Mouse (Mus musculus) spleen, postnatal 14 days (tissue): ENCODE data around the gene Ankrd23.

Experiments
- DNase-seq, 2 experiments: peaks; one replicate each; pipeline ENCODE4 v3.0.0; 2021 to 2022; ENCODE audit warnings: low spot score in 2 of 2

Gene Ankrd23

DNA sequence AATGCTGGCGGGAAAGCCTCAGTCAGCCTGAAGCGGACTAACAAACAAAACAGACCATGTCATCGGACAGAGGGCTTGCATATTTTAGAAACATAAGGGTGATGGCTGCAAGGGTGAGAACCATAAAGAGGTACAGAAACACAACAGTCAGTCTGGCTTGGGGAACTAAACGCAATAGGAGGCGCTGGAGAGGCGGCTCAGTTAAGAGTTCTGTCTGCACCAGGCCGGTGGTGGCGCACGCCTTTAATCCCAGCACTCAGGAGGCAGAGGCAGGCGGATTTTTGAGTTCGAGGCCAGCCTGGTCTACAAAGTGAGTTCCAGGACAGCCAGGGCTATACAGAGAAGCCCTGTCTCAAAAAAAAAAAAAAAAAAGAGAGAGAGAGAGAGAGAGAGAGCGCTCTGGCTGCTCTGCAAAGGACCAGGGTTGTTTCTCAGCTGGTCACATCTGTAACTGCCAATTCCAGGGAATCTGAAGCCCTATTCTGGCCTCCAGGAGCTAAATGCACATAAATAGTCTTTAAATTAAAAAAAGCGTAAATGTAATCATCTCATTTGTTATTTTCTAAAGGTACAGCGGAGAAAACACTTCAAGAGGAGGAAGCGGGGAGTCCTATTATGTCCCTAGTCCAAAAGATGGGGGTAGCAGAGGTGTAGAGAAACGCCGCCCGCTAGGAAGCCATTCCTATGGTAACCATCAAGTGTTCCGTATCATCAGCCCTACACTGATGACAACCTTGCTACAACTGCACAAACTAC, 9.3 kb upstream of the Ankrd23 start:
- DNase-seq: peak in 1 of 2 experiments; percentile 23

DNA sequence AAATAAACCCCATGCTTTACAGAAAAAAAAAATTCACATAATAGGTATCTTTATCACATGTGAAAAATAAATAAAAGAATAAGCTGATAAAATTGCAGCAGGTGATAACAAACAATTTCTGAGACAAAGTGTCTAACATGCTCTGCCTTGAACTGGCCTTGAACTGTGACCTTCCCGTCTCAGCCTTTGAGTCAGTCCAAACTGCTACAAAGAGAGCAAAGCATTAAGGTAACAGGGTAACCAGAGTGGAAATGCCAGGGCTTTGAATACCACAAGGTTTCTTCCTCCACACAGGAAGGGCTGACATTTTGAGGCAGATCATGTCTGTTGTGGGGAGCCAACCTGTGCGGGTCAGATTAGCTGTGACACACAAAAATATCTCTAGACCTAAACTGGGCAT, 8.7 kb upstream of the Ankrd23 start:
- no peak for DNase-seq

DNA sequence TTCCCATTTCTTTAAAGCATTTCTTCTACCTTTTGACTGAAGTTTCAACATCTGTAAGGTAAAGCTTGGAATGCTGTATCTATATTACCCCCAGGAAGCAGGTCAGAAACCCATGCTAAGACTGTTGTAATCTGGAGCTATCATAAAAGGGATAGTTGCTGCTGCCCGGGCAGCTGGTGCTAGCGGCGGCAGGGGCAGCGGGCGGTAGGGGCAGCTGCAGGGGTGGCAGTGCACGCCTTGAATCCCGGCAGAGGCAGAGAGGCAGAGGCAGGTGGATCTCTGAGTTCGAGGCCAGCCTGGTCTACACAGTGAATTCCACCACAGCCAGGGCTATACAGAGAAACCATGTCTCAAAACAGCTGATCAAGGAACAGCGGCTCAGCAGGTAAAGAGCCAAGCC, 6.2 kb upstream of the Ankrd23 start:
- DNase-seq: no peak

DNA sequence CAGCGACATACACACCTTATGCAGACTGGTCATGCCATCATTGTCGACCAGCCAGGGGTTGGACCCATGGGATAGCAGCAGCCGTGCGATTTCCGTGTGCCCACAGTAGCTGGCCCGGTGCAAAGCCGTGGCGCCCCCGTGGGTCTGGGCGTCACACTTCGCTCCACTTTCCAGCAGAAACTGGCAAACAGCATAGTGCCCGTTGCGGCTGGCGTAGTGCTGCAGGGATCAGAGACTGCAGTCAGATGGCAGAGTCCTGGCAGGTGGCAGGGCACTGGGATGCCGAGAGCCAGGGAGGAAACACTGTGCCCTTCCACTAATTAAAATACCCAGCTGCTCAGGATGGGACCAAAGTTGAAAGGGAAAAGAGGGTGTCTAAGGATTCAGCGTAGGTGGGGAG, 5.2 kb upstream of the Ankrd23 start:
- DNase-seq: no peak

DNA sequence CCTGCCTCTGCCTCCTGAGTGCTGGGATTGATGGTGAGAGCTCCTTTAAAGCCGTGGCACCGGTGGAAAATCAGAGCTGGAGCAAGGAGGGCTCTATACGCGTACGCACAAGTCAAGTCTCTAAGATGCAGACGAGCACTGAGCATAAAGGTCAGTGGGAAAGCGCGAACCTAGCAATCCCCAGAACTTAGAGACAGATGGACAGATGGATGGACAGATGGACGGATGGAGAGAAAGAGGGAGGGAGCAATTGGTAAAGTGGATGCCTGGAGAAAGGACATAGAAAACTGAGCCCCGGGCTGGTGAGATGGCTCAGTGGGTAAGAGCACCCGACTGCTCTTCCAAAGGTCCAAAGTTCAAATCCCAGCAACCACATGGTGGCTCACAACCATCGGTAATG, 4.1 kb upstream of the Ankrd23 start:
- no peak for DNase-seq

DNA sequence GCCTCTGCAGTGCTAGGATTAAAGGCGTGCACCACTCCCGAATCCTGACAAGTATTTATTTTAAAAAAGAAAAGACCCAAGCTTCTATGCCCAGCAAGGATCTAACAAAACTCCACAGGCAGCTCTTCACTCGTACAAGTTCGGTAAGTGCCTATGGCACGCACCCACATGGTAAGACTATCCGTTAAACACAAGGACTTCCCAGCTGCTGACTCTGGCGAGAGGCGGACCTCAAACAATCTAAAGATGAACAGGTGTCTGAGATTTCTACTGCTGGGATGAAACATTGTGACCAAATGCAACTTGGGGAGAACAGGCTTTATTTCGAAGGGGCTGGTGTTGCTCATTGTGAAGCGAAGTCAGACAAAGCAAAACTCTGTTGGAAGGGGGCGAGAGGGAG, 3.4 kb upstream of the Ankrd23 start:
- DNase-seq: no peak

DNA sequence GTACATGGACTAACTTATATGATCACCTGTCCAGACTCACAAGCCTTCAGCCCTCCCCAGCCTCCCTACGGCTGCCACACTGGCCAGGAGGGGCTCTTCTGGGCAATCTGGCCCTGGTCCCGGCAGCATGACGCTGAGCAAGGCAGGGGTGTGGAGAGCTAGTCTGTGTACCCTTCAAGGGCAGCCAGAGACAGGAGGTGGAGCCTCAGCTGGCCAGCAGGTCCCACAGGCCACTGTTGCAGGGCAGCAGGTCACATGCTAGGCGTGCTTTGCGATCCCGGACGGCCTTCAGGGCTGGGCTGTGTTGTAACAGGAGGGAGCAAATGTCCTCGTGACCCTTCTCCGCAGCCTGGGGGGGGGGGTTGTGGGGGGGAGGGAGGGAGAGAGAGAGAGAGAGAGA, 2.5 kb upstream of the Ankrd23 start, which contains the start of gene Gm42417:
Gene Gm42417, minus strand, starts transcription at position 244 of the 400 bp plus-strand sequence.
- no peak for DNase-seq

DNA sequence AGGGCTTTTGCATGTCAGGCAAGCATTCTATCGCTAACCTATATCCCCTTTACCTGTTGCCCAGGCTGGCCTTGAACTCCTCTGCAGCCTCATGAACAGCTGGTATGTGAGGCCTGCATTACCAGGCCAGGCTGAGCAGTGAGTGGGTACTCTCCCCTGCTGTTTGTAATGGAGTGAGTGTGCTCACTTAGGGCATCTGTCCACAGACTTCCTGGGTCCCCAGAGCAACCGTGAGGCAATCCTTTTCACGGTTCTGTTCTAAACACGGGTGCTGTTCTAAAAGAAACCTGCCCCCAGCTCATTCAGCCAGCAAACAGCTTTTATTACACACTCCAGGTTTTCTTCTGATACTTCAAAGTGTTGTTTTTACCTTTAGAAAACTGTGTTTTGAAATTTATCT, 2.0 kb upstream of the Ankrd23 start:
- no peak for DNase-seq

DNA sequence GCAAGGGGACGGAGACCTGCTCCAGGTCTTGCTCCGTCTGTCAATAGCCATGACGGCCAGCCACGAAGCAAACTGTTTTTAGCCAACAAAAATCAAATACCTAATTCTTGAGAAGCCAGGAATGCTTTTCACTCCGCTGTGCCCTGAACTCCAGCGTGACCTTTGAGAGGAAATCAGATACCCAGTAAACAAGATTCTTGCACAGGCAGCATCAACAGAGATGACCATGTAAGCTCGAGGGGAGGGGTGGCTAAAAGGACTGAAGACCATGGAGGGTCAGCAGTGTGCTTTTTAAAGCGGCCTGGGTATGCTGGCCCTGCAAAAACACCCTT, 320 bp downstream of the Ankrd23 start:
- no peak for DNase-seq

DNA sequence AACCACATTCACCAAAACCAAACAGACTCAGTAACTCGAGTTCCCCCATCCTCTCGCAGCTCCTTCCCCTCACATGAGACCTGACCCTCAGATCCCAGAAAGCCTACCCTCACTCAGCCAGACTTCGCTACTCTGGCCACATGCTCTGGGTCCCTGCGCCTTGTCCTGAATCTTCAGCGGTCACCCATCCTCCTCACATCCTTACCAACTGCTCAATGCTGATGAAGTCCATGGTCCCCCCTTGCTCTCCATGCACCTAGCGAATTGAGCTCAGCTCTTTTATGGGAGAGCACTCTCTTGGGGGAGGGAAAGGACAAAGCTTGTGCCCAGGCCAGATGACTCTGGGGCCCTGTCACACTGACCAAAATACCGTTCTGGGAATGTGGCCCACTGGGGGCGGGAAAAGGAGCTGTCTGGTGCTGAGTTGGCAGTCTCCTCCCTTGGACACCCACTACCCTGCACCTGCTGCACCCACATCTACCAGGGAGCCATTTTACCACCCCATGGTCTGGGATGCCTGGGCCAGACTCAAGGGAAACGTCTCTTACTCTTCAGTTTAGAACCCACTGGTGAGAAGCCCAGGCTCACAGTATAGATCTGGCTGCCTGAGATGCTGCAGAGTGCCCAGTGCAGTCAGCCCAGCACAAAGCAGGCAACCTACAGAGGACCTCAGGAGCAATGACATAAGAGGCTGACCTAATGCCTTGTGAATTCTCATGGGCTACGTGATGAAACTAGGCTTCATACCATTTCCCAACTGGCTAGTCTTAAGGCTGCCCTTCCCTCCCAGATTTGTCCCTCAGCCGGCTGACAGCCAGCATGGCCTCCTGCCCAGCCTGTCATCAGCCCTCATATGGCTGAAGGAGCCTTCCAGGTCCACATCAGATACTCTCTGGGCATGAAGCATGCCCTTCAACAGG, 946 bp downstream of the Ankrd23 start:
- DNase-seq: no peak

DNA sequence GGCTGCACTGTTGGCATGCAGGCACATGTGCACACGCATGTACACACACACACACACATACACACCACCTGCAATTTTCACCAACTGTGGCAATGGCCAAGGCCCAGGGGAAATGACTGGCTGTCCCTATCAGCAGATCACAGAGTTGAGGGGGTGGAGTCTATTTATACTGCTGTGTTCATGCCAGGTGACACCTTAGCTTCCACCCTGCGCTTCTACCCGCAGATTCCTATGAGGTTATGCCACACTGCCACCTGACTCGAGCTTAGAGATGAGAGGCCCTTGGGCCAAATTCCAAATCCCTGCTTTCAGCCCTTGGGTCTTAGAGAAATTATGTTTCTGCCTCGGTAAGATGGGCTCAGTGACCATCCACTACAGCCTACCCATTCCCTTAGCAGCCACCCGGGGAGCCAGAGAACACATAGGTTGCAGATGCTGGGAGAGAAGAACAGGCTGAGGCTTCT, 2.1 kb downstream of the Ankrd23 start:
- DNase-seq: no peak

DNA sequence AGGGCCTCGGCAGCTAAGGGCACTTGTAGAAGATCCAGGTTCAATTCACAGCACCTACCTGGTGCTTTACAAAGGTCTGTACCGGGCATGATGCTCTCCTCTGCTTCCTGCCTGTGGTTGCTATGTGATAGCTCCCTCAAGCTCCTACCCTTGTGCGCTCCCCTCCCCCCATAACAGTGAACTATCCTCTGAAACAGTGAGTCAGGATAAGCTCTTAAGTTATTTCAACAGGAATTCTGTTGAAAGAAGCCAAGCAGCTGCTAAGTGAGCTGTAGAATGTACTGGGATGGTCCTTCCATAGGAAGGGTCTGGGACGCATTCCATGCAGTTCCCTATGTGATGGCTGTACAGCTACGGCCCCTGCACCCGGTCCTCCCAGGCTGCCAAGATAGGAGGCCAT, 3.1 kb downstream of the Ankrd23 start:
- no peak for DNase-seq

DNA sequence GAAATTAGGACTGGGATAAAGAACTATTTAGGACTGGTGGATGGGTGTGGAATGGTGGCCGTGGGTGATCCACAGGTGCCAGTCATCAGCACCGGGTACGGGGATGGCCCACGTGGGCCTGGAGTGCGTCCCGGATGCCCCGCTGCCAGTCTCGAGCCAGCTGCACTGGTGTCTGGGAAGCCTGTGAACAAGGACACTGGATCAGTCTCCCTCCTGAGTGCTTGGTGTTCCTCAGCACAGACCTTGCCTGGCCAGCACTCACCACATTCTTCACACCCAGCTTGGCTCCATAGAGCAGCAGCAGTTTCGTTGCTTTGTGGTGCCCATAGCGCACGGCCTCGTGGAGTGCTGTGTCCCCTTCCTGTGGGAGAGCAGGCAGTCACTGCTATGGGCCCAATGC, 5.2 kb downstream of the Ankrd23 start:
- DNase-seq: no peak

DNA sequence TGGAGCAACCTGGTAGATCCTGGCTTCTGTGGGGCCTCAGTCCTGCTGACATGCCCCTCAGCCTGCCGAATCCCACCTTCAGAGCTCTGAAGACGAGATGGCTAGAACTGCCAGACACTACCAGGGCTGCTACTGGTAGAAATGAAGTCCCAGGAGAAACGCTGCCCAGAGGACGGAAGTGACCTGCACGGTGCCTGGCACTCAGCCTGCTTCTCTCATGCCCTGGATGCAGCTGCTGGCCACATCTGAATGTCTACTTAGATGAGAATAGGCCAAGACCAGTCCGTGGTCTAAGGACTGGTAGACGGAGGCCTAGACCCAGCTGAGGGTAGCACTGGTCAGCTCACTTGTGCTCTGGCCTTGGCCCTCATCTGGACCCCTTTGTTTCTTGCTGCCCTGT, 5.7 kb downstream of the Ankrd23 start:
- DNase-seq: no peak

DNA sequence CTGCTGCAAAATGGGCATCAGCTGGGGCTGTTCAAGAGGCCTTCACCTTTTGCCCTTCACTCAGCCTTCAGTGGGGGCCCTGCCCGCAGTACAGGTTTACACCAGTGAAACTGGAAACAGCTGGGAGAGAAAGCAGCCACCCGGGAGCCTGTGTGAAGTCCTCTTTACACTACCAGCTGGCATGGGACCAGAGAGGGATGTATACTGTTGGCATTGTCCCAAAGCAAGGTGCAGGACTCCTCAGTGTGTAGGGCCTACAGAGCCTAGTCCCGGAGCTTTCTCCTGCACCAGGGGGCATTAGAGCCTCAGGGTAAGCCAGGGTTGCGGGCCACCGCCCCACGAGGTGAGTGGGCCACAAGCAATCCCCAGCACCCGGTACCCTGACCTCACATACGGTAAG, 6.2 kb downstream of the Ankrd23 start:
- no peak for DNase-seq

DNA sequence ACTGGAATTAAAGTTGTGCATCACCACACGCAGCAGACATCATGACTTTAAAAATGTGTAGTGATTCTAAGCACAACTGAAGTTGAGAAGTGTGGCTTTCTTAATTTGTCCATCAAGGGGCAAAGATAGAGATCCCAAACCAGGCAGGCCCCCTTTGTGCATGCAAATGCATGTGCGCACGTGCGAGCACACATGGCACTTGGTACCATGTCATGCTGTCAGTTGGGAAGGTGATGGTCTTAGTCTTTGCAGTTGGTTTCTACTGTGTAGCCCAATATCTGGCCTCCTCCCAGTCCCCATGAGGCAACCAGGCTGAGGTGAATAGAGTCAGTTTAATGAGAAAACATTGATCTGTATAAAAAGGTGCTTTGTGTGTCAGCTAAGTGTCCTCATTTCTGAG, 6.8 kb downstream of the Ankrd23 start:
- no peak for DNase-seq

DNA sequence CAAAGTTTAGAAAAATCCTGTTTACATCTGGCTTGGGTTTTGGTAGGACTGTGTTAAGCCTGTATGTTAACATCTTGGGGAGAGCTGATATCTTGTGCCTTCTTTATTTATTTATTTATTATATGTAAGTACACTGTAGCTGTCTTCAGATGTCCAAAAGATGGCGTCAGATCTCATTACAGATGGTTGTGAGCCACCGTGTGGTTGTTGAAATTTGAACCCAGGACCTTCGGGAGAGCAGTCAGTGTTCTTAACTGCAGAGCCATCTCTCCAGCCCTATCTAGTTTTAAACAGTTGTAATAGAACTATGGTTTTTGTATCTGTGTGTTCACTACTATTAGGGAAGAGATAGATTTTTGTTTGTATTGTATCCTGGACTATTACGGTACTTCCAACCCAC, 7.4 kb downstream of the Ankrd23 start:
- DNase-seq: no peak

DNA sequence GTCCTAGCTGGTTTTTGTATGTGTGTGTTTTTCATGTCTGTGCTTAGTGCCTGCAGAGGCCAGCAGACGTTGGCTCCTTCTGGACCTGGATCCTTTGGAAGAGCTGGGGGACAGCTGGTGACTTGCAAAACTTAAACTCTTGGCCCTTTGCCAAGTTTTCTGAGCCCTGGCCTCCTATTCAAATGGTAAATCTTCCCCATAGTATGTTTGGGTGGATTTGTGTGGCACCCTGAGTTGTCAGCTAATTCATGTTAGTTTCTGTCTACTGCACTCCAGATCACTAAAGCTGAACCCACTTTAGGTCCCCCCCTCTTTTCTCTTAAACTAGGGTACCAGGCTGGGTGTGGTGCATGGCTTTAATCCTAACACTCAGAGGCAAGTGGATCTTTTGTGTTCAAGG, 8.3 kb downstream of the Ankrd23 start:
- no peak for DNase-seq

DNA sequence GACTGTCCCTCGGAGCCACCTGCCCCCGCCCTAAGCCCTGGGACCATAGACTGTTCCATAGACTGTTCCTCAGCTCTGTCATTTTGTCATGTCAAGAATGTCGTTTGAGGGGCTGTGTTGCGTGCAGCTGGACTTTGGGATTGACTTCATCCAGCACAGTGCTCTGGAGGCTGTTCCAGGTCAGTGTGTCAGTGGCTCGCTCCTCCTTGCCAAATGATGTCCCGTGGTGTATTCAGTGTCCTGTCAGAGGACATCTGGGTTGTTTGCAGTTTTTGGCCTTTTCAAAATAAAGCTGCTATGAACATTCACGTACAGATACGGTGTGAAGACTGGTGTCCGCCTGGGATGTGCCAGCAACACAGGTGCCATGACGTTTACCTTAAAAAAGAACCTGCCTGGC, 9.8 kb downstream of the Ankrd23 start:
- no peak for DNase-seq

DNA sequence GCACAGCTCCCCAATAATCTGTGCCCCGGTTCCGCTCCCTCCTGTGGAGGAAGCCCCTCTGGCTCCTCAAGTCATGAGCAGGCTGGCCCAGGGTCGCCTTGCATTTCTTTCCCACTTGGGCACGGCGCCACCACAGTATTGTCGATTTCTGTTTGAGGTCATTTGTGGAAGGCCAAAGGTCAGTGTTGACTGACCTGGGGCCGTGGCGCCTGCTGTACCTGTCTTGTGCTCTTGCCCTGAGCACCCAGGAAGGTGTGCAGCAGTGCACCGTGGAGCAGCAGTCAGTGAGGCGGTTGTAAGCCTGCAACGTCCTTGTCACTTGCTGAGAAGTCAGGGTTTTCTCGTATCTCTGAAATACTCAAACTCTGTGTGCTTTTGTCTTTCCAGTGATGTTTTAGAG, 10.9 kb downstream of the Ankrd23 start:
- no peak for DNase-seq

DNA sequence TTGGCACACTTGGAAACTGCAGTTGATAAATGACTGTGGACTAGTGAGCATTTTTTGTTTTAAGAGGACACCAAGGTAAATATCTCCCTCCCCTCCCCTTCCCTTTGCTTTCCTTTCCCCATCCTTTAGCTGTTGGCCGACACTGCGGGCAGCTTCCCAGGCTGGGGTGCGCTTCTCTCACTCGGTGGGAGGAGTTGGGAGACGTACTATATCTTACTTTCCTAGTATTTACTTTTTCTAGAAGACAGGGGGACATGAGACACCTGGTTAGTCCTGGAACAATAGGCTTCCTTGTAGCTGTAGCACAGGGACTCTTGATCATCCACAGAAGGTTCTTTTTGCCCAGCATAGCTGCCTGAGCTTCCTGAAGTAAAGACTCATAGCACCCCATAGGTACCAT, 12.6 kb downstream of the Ankrd23 start:
- DNase-seq: no peak

DNA sequence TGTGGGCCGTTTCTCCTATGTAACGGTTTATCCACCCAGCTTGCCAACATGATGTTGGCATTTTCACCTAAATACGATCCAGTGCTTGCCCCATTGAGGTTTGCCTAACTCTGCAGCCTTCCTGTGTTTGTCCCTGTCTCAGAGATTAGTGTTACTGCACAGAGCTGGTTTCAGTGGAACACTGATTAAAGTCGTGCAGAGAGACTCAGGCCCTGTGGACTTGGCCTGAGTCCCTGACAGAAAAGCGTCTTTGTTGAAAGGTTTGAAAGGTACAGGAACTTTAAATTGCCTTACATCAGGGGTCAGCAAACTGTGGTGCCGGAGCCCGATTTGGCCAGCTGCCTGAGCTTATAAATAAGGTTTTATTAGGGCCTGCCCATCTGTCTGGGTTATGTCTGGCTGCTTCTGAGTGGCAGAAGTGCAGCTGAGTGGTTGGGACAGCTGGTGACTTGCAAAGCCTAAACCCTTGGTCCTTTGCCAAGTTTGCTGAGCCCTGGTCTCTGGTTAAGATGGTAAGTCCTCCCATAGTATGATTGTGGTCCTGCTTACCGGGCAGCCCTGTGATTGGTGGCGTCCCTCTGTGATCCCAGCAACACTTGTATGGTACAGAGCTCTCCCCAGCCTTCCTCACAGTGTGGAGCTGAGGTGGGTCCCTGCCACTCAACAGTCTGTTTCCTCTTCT, 13.2 kb downstream of the Ankrd23 start:
- DNase-seq: no peak

DNA sequence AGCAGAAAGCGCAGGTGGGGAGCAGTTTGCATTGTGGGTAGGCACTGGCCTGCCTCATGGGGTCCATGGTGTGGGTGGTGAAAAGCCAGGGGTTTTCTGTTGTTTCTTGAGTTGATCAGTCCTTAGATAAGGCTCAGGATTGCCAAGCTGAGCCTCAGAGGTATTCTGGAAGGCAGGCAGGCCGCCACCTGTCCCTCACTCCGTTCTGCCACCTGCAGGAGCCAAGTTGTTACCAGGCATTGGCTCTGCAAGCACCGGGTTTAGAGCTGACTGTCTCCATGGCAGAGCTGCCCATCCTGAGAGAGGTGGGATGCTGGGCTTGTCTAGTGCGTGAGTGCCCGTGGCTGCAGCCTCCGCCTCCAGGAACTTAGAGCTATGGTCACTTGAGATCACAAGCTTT, 14.5 kb downstream of the Ankrd23 start:
- DNase-seq: no peak
